Mouse (Mus musculus) yolk sac, embryonic 10.5 days (tissue): ENCODE measurements around the gene Mrpl28.
"Not testable (repeated sequence)": the region's sequence is repeated elsewhere in the genome, so short reads cannot be mapped to it uniquely, and the experiment has no call there.

ENCODE experiments used
- DNase-seq: peaks from one replicate; pipeline ENCODE4 v3.0.0-alpha.2; 2017; ENCODE audit warnings: low spot score

The Mrpl28 gene

GRCm38 (mm10) chr17:26175248-26175647, 51.9 kb downstream of the Mrpl28 start:
- not testable (repeated sequence) for DNase-seq
